Mouse (Mus musculus): Measurements from ENCODE around the gene Slc35g3. TPM values are rescaled to one million over a fixed set of nuclear protein-coding genes. Genes with fewer than 3 reads are reported as not detected.

Gene Slc35g3
- total RNA-seq, 2 experiments from 2014 or later, result not detected

Other genes with a start within 250 kb of the Slc35g3 start
Only the 30 nearest of the 43 such genes appear.
- 19.6 and 44.5 TPM in 2 replicates for gene Atp1b2, start 156.0 kb downstream of the Slc35g3 start, total RNA-seq (2015)
- 2.0 and 4.0 TPM in 2 replicates for gene Atp1b2, start 156.0 kb downstream of the Slc35g3 start, total RNA-seq (2017)
- not detected in 2 replicates for gene Shbg, start 144.1 kb downstream of the Slc35g3 start, total RNA-seq (2015)
- gene Shbg, start 144.1 kb downstream of the Slc35g3 start, total RNA-seq (2017), result not detected in 2 replicates
- gene Sat2, start 139.9 kb downstream of the Slc35g3 start, total RNA-seq (2015), result not detected in 2 replicates
- 0.37 and 1.5 TPM in 2 replicates for gene Sat2, start 139.9 kb downstream of the Slc35g3 start, total RNA-seq (2017)
- 27.3 and 43.5 TPM in 2 replicates for gene Fxr2, start 129.0 kb downstream of the Slc35g3 start, total RNA-seq (2015)
- 35.5 and 41.5 TPM in 2 replicates for gene Fxr2, start 129.0 kb downstream of the Slc35g3 start, total RNA-seq (2017)
- gene Sox15, start 106.7 kb downstream of the Slc35g3 start, total RNA-seq (2015), result not detected in 2 replicates
- 0.95 TPM in 1 of 2 replicates, not detected in the other for gene Sox15, start 106.7 kb downstream of the Slc35g3 start, total RNA-seq (2017)
- 28.6 and 37.5 TPM in 2 replicates for gene Mpdu1, start 99.3 kb downstream of the Slc35g3 start, total RNA-seq (2015)
- 55.0 and 55.5 TPM in 2 replicates for gene Mpdu1, start 99.3 kb downstream of the Slc35g3 start, total RNA-seq (2017)
- gene Cd68, start 95.8 kb downstream of the Slc35g3 start, total RNA-seq (2015), result 33.1 and 39.3 TPM in 2 replicates
- 15.5 and 25.0 TPM in 2 replicates for gene Cd68, start 95.8 kb downstream of the Slc35g3 start, total RNA-seq (2017)
- gene Eif4a1, start 89.5 kb downstream of the Slc35g3 start, total RNA-seq (2015), result 1,029 and 1,055 TPM in 2 replicates
- gene Eif4a1, start 89.5 kb downstream of the Slc35g3 start, total RNA-seq (2017), result 1,055 and 1,141 TPM in 2 replicates
- 140 and 145 TPM in 2 replicates for gene Senp3, start 79.9 kb downstream of the Slc35g3 start, total RNA-seq (2015)
- gene Senp3, start 79.9 kb downstream of the Slc35g3 start, total RNA-seq (2017), result 108 and 123 TPM in 2 replicates
- 28.5 and 31.9 TPM in 2 replicates for gene Tnfsf13, start 76.2 kb downstream of the Slc35g3 start, total RNA-seq (2015)
- 49.4 and 53.7 TPM in 2 replicates for gene Tnfsf13, start 76.2 kb downstream of the Slc35g3 start, total RNA-seq (2017)
- 0.88 and 2.0 TPM in 2 replicates for gene Tnfsf12, start 66.1 kb downstream of the Slc35g3 start, total RNA-seq (2015)
- gene Tnfsf12, start 66.1 kb downstream of the Slc35g3 start, total RNA-seq (2017), result 0.75 and 1.0 TPM in 2 replicates
- gene Tnfsfm13, start 65.9 kb downstream of the Slc35g3 start, total RNA-seq (2015), result 7.5 and 9.4 TPM in 2 replicates
- gene Tnfsfm13, start 65.9 kb downstream of the Slc35g3 start, total RNA-seq (2017), result 6.1 and 7.9 TPM in 2 replicates
- 140 and 147 TPM in 2 replicates for gene Polr2a, start 3.3 kb downstream of the Slc35g3 start, total RNA-seq (2015)
- gene Polr2a, start 3.3 kb downstream of the Slc35g3 start, total RNA-seq (2017), result 21.0 and 34.4 TPM in 2 replicates
- gene Zbtb4, start 3.9 kb upstream of the Slc35g3 start, total RNA-seq (2015), result 1.3 and 1.5 TPM in 2 replicates
- 0.51 and 0.54 TPM in 2 replicates for gene Zbtb4, start 3.9 kb upstream of the Slc35g3 start, total RNA-seq (2017)
- 0.24 and 1.6 TPM in 2 replicates for gene Chrnb1, start 34.0 kb upstream of the Slc35g3 start, total RNA-seq (2015)
- gene Chrnb1, start 34.0 kb upstream of the Slc35g3 start, total RNA-seq (2017), result 0.04 and 0.44 TPM in 2 replicates
- 0.22 and 0.52 TPM in 2 replicates for gene Fgf11, start 39.9 kb upstream of the Slc35g3 start, total RNA-seq (2015)
- gene Fgf11, start 39.9 kb upstream of the Slc35g3 start, total RNA-seq (2017), result 0.21 and 0.41 TPM in 2 replicates
- not detected in 2 replicates for gene Tmem102, start 43.7 kb upstream of the Slc35g3 start, total RNA-seq (2015)
- gene Tmem102, start 43.7 kb upstream of the Slc35g3 start, total RNA-seq (2017), result not detected in 2 replicates
- gene Gm39566, start 53.3 kb upstream of the Slc35g3 start, total RNA-seq (2015), result not detected in 2 replicates
- not detected in 2 replicates for gene Gm39566, start 53.3 kb upstream of the Slc35g3 start, total RNA-seq (2017)
- not detected in 2 replicates for gene Spem2, start 56.5 kb upstream of the Slc35g3 start, total RNA-seq (2015)
- gene Spem2, start 56.5 kb upstream of the Slc35g3 start, total RNA-seq (2017), result not detected in 2 replicates
- not detected in 2 replicates for gene Spem1, start 60.2 kb upstream of the Slc35g3 start, total RNA-seq (2015)
- gene Spem1, start 60.2 kb upstream of the Slc35g3 start, total RNA-seq (2017), result 0.79 TPM in 1 of 2 replicates, not detected in the other
- 8.4 and 10.8 TPM in 2 replicates for gene Nlgn2, start 75.8 kb upstream of the Slc35g3 start, total RNA-seq (2015)
- gene Nlgn2, start 75.8 kb upstream of the Slc35g3 start, total RNA-seq (2017), result 3.5 and 6.2 TPM in 2 replicates
- 240 and 307 TPM in 2 replicates for gene Tmem256, start 76.5 kb upstream of the Slc35g3 start, total RNA-seq (2015)
- 174 and 238 TPM in 2 replicates for gene Tmem256, start 76.5 kb upstream of the Slc35g3 start, total RNA-seq (2017)
- 60.6 and 62.2 TPM in 2 replicates for gene Plscr3, start 84.4 kb upstream of the Slc35g3 start, total RNA-seq (2015)
- gene Plscr3, start 84.4 kb upstream of the Slc35g3 start, total RNA-seq (2017), result 29.1 and 32.9 TPM in 2 replicates
- 0.32 TPM in 1 of 2 replicates, not detected in the other for gene Tnk1, start 96.8 kb upstream of the Slc35g3 start, total RNA-seq (2015)
- gene Tnk1, start 96.8 kb upstream of the Slc35g3 start, total RNA-seq (2017), result 0.54 TPM in 1 of 2 replicates, not detected in the other
- not detected in 2 replicates for gene Tmem95, start 116.0 kb upstream of the Slc35g3 start, total RNA-seq (2015)
- gene Tmem95, start 116.0 kb upstream of the Slc35g3 start, total RNA-seq (2017), result not detected in 2 replicates
- gene Kctd11, start 119.4 kb upstream of the Slc35g3 start, total RNA-seq (2015), result 1.1 and 2.3 TPM in 2 replicates
- gene Kctd11, start 119.4 kb upstream of the Slc35g3 start, total RNA-seq (2017), result 0.88 and 1.9 TPM in 2 replicates
- gene Acap1, start 133.6 kb upstream of the Slc35g3 start, total RNA-seq (2015), result 23.6 and 24.7 TPM in 2 replicates
- gene Acap1, start 133.6 kb upstream of the Slc35g3 start, total RNA-seq (2017), result 59.2 and 67.5 TPM in 2 replicates
- 1.9 and 3.0 TPM in 2 replicates for gene 2810408A11Rik, start 139.0 kb upstream of the Slc35g3 start, total RNA-seq (2015)
- gene 2810408A11Rik, start 139.0 kb upstream of the Slc35g3 start, total RNA-seq (2017), result 1.7 and 6.6 TPM in 2 replicates
- gene Neurl4, start 139.1 kb upstream of the Slc35g3 start, total RNA-seq (2015), result 9.5 and 11.0 TPM in 2 replicates
- gene Neurl4, start 139.1 kb upstream of the Slc35g3 start, total RNA-seq (2017), result 20.2 and 21.6 TPM in 2 replicates
- 106 and 114 TPM in 2 replicates for gene Gps2, start 151.9 kb upstream of the Slc35g3 start, total RNA-seq (2015)
- gene Gps2, start 151.9 kb upstream of the Slc35g3 start, total RNA-seq (2017), result 46.2 and 56.3 TPM in 2 replicates

All from megakaryocyte progenitor cell, adult 5-6 weeks (primary cell).